Mouse (Mus musculus): ENCODE measurements around the gene Dhh. TPM values are rescaled to one million over a fixed set of nuclear protein-coding genes. Genes with fewer than 3 reads are reported as not detected.

The Dhh gene
- polyA plus RNA-seq, 2 experiments, result 0.08 TPM; not detected in 1

DNA sequence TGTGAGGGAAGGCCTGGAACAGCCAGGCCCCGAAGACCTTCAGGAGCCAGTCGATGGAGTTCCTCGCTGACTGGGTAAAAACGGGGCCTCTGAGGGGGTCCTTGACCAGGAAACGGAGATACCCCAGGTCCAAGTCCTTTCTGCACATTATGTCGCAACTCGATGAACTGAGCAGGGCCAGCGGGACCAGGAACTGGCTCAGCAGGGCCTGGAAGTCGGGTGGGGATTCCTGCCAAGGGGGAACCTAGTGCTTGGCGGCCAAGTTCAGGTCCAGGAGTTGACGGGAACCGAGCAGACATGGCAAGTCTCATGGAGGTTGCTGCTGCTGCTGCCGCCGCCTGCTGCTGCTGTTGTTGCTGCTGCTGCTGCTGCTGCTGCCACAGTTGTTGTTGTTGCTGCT is 47.7 kb downstream of the Dhh start:
- Histone ChIP-seq H3K27me3 (ENCODE audit: control insufficient read depth, insufficient read depth, low read length) (no peaks in the 10 kb centered on the region), H3K9ac (replicated peaks) (no peak overlapping the region), H3K4me3 (ENCODE audit: insufficient read depth in 1 of 2, low read depth in 2 of 2, low read length in 2 of 2) (no peak overlapping the region), H3K36me3 (replicated peaks; ENCODE audit: control insufficient read depth, insufficient read depth, low read depth) (peaks cover 92% of the 10 kb centered on the region), H3K27ac (no peak overlapping the region), H3K9me3 (ENCODE audit: control insufficient read depth, low read length) (no peaks in the 10 kb centered on the region), H3K4me1 (replicated peaks; ENCODE audit: control insufficient read depth in 2 of 2, insufficient read depth in 2 of 2, low read length in 1 of 2) (no peaks in the 10 kb centered on the region), H3K4me2 (ENCODE audit: low read depth) (no peak overlapping the region)
- ATAC-seq (ENCODE audit: insufficient read depth), result no peak
- TF ChIP-seq EP300 (IDR thresholded peaks at IDR 0.05; ENCODE audit: low read depth), result no peak
- no peak for TF ChIP-seq CTCF (IDR thresholded peaks at IDR 0.05; ENCODE audit: low read depth)
- no peak for DNase-seq (ENCODE audit: low read depth in 3 of 3, low spot score in 3 of 3)
- WGBS (ENCODE audit: insufficient replicate concordance), result 82% methylated on average over 14 of the region's 14 CpGs

DNA sequence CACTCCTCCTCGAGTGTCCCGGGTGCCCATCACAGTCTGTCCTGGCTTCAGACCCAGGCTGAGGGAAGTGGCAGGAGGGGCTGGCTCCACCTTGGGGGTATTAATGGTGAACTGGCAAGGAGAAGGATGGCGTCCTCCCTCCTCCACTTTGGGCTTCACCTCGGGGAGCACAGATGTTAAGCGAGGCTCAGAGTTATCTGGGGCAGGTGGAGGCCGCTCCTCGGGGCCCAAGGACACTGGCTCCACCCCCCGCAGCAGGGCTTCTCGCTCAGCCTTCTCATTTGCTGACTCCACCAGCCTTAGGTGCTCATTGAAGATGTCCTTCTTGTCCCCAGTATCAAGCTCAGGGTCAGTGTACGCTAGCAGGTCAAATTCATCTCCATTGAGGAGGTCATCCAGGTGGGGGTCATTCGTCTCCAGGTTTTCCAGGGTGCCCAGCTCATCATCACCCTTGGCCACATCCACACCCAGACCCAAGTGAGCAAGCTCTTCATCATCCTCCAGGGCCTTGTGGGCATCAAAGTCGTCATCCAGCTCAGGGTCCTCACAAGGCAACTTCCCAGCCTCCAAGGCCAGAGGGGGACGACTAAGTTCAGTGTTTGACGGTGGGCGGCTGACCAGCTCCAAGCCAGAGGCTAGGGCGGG is 48.3 kb downstream of the Dhh start:
- Histone ChIP-seq H3K36me3 (replicated peaks; ENCODE audit: control insufficient read depth, insufficient read depth, low read depth) (peaks cover 92% of the 10 kb centered on the region), H3K9me3 (ENCODE audit: control insufficient read depth, low read length) (no peaks in the 10 kb centered on the region), H3K4me3 (ENCODE audit: insufficient read depth in 1 of 2, low read depth in 2 of 2, low read length in 2 of 2) (no peak overlapping the region), H3K4me1 (replicated peaks; ENCODE audit: control insufficient read depth in 2 of 2, insufficient read depth in 2 of 2, low read length in 1 of 2) (no peaks in the 10 kb centered on the region), H3K4me2 (ENCODE audit: low read depth) (no peak overlapping the region), H3K27ac (no peak overlapping the region), H3K9ac (replicated peaks) (no peak overlapping the region), H3K27me3 (ENCODE audit: control insufficient read depth, insufficient read depth, low read length) (no peaks in the 10 kb centered on the region)
- WGBS (ENCODE audit: insufficient replicate concordance), result 81% methylated on average over 16 of the region's 16 CpGs
- ATAC-seq (ENCODE audit: insufficient read depth) (no peak), DNase-seq (ENCODE audit: low read depth in 3 of 3, low spot score in 3 of 3) (no peak)
- no peak for TF ChIP-seq EP300 (IDR thresholded peaks at IDR 0.05; ENCODE audit: low read depth)
- TF ChIP-seq CTCF (IDR thresholded peaks at IDR 0.05; ENCODE audit: low read depth), result no peak

DNA sequence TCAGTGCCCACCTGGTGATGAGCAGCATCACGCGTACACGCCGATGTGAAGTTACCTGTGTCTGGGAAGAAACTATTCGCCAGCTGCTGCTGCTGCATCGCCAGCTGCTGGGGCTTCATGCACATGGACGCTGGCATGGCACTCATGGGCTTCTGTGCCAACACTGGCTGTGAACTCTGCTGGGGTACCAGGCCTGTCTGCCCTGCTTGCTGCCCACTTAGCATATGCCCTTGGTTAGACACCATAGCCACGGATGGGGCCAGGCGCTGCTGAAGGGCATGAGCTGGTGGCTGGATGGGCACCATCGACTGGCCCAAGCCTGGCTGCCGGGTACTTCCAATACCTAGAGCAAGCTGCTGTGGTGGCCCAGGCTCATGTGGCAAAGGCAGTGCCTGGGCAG is 49.2 kb downstream of the Dhh start:
- ATAC-seq (ENCODE audit: insufficient read depth) (no peak), DNase-seq (ENCODE audit: low read depth in 3 of 3, low spot score in 3 of 3) (no peak)
- Histone ChIP-seq H3K9ac (replicated peaks) (no peak overlapping the region), H3K27me3 (ENCODE audit: control insufficient read depth, insufficient read depth, low read length) (no peaks in the 10 kb centered on the region), H3K4me2 (ENCODE audit: low read depth) (no peak overlapping the region), H3K4me3 (ENCODE audit: insufficient read depth in 1 of 2, low read depth in 2 of 2, low read length in 2 of 2) (no peak overlapping the region), H3K4me1 (replicated peaks; ENCODE audit: control insufficient read depth in 2 of 2, insufficient read depth in 2 of 2, low read length in 1 of 2) (no peaks in the 10 kb centered on the region), H3K9me3 (ENCODE audit: control insufficient read depth, low read length) (no peaks in the 10 kb centered on the region), H3K36me3 (replicated peaks; ENCODE audit: control insufficient read depth, insufficient read depth, low read depth) (peaks cover 94% of the 10 kb centered on the region), H3K27ac (no peak overlapping the region)
- TF ChIP-seq EP300 (IDR thresholded peaks at IDR 0.05; ENCODE audit: low read depth) (no peak), CTCF (IDR thresholded peaks at IDR 0.05; ENCODE audit: low read depth) (no peak)
- WGBS (ENCODE audit: insufficient replicate concordance), result 91% methylated on average over 11 of the region's 11 CpGs

DNA sequence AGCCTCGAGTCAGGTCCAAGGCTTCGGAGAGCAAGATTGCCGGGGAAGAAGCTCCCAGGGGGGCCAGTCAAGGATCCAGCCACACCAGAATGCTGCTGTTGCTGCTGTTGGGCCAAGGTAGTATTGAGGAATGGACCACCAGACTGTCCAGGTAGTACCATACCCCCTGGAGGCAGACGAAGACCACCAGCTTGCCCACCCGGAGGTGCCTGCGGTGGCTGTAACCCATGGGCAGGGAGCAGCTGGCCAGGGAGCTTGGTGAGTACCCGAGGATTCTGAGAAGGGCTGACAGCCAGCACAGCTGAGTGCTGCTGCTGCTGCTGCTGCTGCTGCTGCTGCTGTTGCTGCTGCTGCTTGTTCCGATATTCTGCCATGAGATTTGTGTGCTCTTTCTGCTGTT is 52.2 kb downstream of the Dhh start:
- no peaks in the 10 kb centered on the region for H3K27me3 ChIP-seq (ENCODE audit: control insufficient read depth, insufficient read depth, low read length)
- TF ChIP-seq EP300 (IDR thresholded peaks at IDR 0.05; ENCODE audit: low read depth), result no peak
- TF ChIP-seq CTCF (IDR thresholded peaks at IDR 0.05; ENCODE audit: low read depth), result no peak
- no peak overlapping the region for H3K9ac ChIP-seq (replicated peaks)
- no peaks in the 10 kb centered on the region for H3K9me3 ChIP-seq (ENCODE audit: control insufficient read depth, low read length)
- H3K27ac ChIP-seq, result no peak overlapping the region
- DNase-seq (ENCODE audit: low read depth in 3 of 3, low spot score in 3 of 3) (no peak), ATAC-seq (ENCODE audit: insufficient read depth) (no peak)
- WGBS (ENCODE audit: insufficient replicate concordance), result 86% methylated on average over 8 of the region's 8 CpGs
- H3K4me3 ChIP-seq (ENCODE audit: insufficient read depth in 1 of 2, low read depth in 2 of 2, low read length in 2 of 2), result no peak overlapping the region
- no peaks in the 10 kb centered on the region for H3K4me1 ChIP-seq (replicated peaks; ENCODE audit: control insufficient read depth in 2 of 2, insufficient read depth in 2 of 2, low read length in 1 of 2)
- peaks cover 92% of the 10 kb centered on the region for H3K36me3 ChIP-seq (replicated peaks; ENCODE audit: control insufficient read depth, insufficient read depth, low read depth)
- H3K4me2 ChIP-seq (ENCODE audit: low read depth), result no peak overlapping the region

DNA sequence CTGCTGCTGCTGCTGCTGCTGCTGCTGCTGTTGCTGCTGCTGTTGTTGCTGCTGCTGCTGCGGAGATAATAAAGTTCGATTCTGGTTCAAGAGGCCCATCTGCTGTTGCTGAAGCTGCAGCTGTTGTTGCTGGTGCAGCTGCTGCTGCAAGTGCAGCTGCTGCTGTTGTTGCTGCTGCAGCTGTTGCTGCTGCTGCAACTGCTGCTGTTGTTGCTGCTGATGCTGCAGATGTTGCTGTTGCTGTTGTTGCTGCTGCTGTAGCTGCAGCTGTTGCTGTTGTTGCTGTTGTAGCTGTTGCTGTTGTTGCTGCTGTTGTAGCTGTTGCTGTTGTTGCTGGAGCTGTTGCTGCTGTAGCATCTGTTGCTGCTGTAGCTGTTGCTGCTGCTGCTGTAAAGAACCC is 53.2 kb downstream of the Dhh start:
- no peak overlapping the region for H3K4me3 ChIP-seq (ENCODE audit: insufficient read depth in 1 of 2, low read depth in 2 of 2, low read length in 2 of 2)
- 83% methylated on average over 2 of the region's 2 CpGs for WGBS (ENCODE audit: insufficient replicate concordance)
- no peaks in the 10 kb centered on the region for H3K27me3 ChIP-seq (ENCODE audit: control insufficient read depth, insufficient read depth, low read length)
- TF ChIP-seq CTCF (IDR thresholded peaks at IDR 0.05; ENCODE audit: low read depth) (no peak), EP300 (IDR thresholded peaks at IDR 0.05; ENCODE audit: low read depth) (no peak)
- no peak for ATAC-seq (ENCODE audit: insufficient read depth)
- H3K36me3 ChIP-seq (replicated peaks; ENCODE audit: control insufficient read depth, insufficient read depth, low read depth), result peaks cover 94% of the 10 kb centered on the region
- no peak overlapping the region for H3K4me2 ChIP-seq (ENCODE audit: low read depth)
- no peak for DNase-seq (ENCODE audit: low read depth in 3 of 3, low spot score in 3 of 3)
- H3K9me3 ChIP-seq (ENCODE audit: control insufficient read depth, low read length), result no peaks in the 10 kb centered on the region
- H3K4me1 ChIP-seq (replicated peaks; ENCODE audit: control insufficient read depth in 2 of 2, insufficient read depth in 2 of 2, low read length in 1 of 2), result no peaks in the 10 kb centered on the region
- H3K9ac ChIP-seq (replicated peaks), result no peak overlapping the region
- H3K27ac ChIP-seq, result no peak overlapping the region

All from liver, embryonic 14.5 days (tissue).